Mouse (Mus musculus) erythroblast, embryonic 14.5 days (primary cell): ENCODE measurements around the gene Mthfd1l.

ENCODE experiments used
- GATA1 ChIP-seq: IDR thresholded peaks from 2 replicates; pipeline ENCODE4 v1.6.1; 2012; ENCODE audit warnings: low read length, inconsistent platforms, mixed read lengths
- TAL1 ChIP-seq: IDR thresholded peaks from 3 replicates; pipeline ENCODE4 v1.6.1; 2012; ENCODE audit warnings: low read length, inconsistent platforms, mixed read lengths

GRCm38 (mm10) chr10:4092990-4093389, 120.1 kb downstream of the Mthfd1l start:
- TF ChIP-seq GATA1 (no peak), TAL1 (no peak)
